Mouse (Mus musculus): ENCODE measurements around the gene Irf4. TPM values are rescaled to one million over a fixed set of nuclear protein-coding genes. Genes with fewer than 3 reads are reported as not detected.

Gene Irf4
- polyA plus RNA-seq (2015; fragmentation: Nextera tagmentation; extraction: Ambion mirVana): 1.6 and 1.7 TPM in 2 replicates

DNA sequence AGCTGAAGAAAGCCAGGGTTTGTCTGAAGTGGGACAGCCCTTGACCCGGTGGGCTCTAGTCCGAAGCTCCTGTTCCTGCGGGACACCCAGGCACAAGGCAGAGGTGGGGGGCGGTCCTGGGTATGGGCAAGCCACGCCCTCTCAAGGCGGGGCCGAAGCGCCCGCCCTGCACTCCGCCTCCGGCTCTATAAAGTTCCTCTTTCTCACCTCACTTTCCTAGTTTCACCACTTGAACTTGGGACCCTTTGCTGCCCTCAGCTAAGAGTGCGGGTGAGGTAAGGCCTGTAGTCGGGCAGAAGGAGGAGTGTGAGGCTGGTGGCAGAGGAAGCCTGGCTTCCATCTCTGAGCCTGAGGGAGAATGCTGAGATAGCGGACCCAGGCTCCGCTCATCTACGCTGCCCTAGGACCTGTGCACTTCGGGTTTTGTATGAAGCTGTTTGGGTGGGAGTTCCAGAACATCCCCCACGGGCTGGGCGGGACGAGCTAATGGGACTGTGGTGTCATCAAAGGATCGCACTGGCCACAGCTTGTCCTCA lies at the start of gene Irf4:
Gene Irf4 (plus strand): TSS at position 206 of the 536 bp plus-strand sequence.
- DNase-seq (ENCODE audit: low spot score): peak; percentile 73

DNA sequence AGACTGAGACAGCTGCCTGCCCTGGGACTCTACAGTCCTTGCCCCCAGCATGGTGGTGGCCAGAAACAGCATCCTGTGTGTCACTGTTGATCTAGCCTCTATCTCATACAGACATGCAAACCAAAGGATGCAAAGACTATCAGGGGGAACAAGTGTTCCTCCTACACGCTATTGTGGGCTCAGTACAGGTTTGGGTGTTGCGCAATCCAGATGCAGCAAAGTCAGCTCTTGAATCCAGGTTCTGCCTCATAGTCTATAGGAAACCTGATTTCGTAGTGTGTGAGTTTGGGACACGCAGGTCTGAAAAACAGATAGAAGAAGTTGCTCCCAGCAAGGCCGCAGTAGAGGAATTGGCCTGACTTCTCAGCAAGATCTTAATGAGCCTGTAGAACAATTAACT lies 46.3 kb upstream of the Irf4 start:
- no peak for DNase-seq (ENCODE audit: low spot score)

DNA sequence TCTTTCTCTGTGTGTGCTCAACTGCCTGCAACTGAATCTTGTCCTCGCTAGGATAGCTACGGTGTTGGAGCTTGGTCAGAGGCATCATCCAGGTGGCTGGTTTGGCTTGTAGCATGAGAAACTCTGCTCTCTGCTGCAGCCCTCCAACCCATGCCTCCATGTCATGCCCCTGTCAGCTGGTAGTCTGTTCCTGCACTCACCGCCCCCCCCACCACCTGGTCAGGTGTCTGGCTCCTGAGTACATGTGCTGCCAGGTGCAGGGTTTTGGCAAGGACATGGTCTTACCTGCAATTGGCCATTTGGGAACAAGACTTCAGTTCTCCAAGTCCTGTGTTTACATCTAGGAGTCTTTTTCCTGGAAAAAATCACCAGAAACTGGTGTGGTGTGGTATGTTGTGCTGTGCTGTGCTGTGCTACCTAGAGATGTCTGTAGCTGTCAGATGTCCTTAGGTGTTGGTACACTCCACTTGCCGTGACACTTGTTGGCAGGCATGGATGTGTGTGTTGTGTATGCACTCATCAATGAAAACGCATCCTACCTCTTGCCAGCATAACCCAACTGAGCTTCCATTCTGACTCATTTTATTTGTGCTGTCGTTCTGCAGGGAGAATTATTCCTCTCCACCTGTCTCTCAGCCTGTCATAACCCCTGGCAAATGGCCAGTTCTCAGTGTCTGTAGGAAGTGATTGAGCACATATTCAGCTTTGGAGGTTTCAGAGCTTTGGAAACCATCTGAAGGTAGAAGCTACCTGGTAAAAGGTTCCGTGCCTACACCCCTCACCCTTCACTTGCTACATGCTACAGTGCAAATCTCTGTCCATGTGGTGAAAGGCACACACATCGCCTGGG lies 44.6 kb upstream of the Irf4 start:
- DNase-seq (ENCODE audit: low spot score): no peak

DNA sequence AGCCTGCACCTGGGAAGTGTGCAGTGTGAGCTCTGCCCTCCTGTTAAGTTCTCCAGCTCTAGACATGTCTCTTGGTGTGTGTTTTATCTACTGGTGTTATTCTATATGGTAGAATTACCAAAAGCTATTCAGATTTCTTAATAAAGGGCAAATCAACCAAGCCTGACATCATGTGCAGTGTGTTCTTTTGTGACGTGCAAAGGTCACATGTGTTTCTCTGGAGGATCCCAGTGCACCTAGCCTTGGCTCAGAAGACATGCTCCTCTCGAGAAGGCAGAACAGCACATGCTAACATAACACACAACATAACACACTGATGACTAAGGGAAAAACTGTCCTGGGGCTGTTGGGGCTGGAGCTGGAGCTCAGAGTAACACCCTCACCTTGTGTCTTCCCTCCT lies 38.0 kb upstream of the Irf4 start:
- no peak for DNase-seq (ENCODE audit: low spot score)

DNA sequence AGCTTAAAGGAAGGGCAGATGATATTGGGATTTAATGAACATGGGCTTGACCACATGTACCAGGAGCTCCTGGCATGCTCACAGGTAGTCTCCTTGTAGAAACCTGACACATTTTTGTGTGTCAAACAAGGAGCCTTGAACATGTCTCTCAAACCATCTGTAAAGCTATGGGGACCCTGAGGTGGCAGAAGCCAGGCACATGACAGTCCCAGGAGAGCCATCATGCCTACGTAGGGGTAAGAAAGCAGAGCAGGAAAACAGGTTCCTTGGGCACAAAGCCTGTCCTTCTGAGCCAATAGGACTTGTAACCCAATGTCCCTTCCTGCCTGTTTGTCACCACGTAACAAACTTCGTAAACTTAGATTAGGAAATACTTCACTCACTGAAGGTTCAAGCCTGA lies 37.3 kb upstream of the Irf4 start:
- DNase-seq (ENCODE audit: low spot score): no peak

DNA sequence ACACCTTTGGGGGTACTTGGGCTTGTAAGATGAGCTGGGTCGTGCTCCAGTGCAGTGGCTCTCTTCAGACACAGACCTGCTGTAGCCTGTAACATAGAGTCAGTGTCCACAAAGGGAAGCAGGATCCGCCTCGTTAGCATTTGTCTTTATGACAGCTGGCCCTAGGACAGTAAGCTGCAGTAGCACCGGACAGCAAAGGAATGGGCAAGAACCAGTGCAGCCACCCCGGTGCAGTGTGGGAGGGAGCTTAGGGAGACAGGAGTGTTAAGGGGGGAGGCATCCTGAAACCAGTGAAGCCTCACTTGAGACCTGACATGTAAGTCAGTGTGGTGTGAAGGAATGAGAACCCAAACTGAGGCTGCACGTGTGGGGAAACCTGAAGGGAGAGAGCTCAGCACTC lies 36.7 kb upstream of the Irf4 start:
- no peak for DNase-seq (ENCODE audit: low spot score)

DNA sequence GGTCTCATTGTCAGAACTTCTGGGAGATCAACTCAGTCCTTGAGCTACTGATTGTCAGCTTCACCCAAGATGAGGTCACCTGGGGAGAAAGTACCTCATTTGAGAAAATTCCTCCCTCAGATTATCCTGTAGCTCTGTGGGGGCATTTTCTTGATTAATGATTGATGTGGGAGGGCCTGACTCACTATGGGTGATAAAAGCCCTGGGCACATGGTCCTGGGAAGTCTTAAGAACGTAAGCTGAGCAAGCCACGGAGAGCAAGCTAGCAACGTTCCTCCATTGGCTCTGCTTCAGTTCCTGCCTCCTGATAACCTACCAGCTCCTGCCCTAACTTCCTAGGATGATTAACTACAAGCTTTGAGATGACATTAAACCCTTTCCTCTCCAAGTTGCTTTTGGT lies 35.4 kb upstream of the Irf4 start:
- DNase-seq (ENCODE audit: low spot score): no peak

DNA sequence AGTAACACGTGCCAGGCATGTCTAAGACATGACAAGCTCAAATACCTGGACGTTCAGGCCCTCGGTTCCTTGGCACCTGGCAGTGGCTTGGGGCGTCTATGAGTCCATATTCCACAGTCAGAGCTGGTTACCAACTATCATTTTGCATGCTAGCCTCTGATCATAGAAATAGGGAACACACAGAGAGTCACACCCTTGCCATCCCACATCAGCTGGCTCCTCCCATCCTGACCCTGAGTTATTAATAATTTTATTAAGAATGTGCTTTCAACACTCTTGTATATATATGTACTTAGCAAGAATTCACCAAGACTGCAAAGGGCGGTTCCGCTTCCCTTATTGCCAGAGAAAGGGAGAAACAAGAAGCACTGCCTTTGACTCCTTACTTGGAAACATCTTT lies 34.5 kb upstream of the Irf4 start:
- DNase-seq (ENCODE audit: low spot score): no peak

DNA sequence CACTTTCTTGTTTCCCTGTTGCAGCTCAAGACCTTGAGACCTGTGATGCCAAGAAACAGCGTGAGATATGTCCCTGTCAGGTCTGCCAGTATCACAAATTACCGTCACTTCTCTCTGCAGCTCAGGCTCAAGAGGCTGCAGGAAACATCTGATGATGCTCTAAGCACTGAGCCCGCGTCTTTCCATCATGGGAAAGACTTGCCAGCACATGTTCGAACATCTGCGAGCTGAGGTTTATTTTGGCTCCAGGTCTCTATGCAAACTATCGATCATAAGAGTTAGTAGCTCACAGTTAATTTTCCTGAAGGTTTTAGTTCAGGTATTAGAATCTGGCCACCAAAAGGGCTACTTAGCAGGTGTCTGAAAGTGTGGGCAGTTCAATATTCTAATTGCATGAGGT lies 34.0 kb upstream of the Irf4 start:
- DNase-seq (ENCODE audit: low spot score): no peak

DNA sequence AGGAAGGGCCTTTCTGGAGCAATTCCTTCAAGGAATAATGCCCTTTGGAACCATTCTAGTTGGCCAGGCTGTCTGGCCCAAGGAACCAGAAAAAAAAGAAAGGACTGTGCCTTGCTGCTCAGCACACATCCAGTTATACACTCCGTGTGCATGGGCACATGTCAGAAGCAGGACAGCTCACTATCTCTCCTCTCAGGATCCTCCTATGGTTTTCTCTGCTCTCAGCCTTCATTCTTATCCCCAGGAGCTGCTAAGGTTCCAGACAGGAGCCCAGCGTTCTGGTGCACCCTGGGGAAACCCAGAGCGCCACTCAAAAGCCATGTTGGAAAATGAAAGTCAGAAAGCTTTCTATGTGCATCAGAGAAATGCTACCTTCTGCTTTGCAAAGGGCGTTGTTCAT lies 33.5 kb upstream of the Irf4 start:
- DNase-seq (ENCODE audit: low spot score): no peak

DNA sequence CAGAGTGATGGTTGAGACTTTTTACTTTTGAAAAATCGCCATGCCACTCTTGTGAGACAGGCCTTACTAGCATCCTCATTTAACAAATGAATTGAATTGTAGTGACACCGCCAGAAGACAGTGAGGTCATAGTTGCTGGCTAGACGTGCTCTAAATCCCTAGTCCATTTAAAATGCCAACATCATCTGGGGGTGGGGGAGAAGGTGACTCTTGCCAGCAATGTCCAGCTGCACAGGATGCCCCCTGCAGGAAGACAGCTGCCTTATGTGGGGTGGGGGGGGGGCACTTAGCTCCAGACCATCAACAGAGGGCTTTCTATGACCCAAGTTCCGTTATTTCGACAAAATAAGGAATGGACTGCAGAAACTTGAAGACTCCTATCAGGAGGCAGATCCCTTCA lies 32.4 kb upstream of the Irf4 start:
- no peak for DNase-seq (ENCODE audit: low spot score)

DNA sequence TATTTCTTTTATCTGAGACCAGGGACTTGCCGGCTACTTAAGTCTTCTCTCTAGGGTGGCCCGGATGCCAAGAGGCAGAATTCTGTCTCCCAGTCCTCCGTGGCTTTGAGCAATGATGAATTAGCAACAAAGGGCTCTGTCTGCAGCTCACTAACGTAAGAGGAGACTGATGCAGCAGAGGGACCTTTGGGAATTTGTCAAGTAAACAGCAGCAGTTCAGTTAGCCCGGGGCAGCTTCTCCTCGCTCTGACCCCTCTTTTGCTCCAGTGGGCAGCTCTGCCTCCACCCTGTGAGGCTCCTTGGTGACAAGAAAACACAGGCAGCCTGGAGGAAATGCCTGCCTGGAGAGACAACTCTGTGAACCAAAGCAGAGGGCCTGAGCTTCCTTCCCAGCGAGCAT lies 26.4 kb upstream of the Irf4 start:
- DNase-seq (ENCODE audit: low spot score): no peak

DNA sequence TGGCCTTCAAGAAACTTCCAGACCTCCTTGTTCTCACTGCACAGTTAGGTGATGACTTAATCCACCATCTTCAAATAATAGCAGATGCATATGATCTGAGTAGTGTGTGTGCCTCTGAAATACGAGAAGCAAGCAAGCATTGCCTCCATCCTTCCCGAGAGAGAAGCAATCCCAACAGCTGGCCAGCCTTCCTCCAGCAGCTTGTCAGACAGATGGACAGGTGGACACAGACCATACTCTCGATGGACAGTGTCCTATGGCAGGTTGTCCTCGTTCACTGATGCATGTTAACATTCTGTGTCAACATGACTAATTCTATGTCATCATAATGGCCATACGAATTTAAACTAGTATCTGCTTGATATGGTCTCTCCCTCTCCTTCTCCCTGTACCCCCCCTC lies 25.8 kb upstream of the Irf4 start:
- no peak for DNase-seq (ENCODE audit: low spot score)

DNA sequence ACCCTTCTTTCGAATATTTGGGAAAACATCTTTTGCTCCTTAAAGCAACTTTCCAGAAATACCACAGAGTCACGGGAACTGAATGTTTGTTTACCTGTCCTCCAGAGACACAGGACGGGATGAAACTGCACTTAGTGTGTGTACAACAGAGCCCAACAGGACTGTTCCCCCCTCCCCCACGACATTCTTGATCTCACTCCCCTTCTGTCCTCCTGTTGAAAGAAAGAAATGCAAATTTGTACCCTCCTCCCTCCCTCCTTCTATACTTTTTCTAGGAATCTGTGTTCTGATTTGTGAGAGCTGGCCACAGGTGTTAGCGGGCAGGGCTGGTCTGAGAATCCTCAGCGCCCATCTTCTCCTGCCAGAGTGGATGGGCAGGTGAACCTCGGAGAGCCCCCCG lies 25.2 kb upstream of the Irf4 start:
- no peak for DNase-seq (ENCODE audit: low spot score)

DNA sequence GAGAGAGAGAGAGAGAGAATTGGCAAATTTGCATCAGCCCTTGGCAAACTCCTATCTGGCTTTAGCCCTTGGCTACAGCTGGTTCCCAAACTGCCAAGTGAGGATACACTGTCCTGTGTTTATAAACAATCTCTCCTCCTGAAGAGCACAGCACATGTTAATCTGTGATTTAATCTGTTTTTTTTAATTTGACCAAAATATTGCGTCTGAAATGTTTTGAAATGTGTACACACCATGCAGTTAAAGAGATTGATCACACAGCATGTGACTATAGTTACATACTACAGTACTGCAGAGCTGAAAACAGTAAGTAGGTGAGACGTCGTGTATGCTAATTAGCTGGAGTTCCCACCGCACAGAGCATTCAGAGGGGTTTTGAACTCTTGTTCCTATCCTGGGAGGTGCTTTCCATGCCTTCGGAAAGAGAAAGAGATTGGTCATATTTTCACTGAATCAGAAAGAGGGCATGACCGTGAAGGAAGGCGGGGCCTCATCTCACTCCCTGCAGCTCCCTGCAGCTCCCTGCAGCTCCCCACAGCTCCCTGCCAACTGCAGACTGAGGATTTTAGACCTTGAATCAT lies 24.2 kb upstream of the Irf4 start:
- DNase-seq (ENCODE audit: low spot score): no peak

DNA sequence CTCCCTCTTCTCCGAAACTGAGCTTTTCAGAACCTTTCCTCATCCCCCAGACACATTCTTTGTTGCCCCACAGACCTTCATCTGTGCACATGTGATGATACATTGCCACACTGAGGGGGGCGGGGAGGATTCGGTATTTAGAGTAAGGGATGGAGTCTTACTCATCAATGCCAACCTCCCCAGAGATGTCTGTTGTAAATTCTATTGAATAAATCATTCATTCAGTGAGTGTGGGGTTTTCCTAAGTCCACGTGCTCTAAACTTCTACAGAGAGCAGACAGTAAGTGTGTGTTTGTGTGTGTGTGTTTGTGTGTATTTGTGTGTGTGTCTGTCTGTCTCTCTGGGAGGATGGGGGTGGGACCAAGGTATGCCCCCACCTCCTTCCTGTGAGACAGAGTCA lies 22.1 kb upstream of the Irf4 start:
- DNase-seq (ENCODE audit: low spot score): no peak

DNA sequence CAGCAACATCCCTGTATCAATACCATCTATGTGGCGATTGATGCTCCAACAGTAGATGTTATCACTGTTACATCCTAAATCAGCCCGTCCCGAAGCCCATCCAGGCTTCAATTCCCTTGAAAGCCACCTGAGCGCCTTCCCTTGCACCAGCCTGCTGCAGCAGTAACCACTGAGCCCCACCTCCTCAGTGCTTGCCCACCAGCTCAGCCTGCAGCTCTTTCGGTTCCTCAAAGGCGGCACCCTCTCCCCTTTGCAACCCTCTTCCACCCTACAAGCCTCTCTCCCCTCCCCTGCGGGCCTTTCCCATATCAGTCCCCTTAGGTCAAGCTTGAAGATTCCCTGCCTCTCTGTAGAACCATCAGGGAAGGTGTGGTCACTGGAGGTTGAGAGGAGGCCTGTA lies 20.9 kb upstream of the Irf4 start:
- DNase-seq (ENCODE audit: low spot score): no peak

DNA sequence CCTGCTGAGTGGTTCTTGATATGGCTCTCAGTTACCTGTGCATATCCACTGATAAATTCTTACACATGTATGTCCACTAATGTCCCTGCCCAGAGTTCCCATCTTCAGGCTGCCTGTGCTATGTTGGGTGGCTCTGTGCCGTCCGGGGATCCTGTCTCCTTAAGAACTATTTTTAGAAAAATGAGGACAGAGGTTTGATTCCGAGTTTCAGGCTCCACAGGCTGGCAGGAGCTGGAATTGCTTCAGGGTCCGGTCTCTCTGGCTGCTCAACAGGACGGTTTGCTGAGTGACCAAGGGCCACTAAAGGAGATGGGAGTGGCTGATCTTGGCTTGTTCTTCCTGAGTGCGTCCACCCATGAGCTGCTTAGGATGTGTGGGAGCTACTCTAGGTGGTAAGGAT lies 19.8 kb upstream of the Irf4 start:
- DNase-seq (ENCODE audit: low spot score): no peak

DNA sequence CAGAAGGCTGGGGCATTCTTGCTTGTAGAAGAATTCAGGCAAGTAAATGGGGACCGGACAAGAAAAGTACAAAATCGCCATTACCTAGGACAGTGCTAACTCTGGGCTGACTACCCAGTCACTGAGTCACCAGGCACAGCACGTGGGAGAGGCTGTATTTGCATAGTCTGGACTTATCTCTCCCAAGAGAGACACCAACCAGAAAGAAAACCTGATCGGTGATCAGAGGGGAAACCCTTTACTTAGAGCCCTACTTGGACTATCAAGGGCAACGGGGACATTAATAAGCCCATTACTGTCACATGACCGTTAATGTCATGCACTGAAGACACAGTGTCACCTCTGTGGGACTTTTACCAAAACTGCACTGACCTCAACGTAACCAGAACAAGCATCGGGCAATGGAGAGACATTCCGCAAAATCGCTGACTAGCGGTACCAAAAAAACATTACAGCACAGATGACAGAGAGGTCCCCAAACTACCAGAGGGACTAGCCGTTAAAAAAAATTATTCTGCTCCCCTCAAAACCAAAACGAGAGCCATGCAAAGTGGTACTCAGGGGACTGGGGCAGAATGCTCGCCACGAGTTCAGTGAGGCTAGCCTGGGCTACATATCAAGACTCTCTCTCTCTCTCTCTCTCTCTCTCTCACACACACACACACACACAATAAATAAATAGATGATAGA lies 18.8 kb upstream of the Irf4 start:
- no peak for DNase-seq (ENCODE audit: low spot score)

DNA sequence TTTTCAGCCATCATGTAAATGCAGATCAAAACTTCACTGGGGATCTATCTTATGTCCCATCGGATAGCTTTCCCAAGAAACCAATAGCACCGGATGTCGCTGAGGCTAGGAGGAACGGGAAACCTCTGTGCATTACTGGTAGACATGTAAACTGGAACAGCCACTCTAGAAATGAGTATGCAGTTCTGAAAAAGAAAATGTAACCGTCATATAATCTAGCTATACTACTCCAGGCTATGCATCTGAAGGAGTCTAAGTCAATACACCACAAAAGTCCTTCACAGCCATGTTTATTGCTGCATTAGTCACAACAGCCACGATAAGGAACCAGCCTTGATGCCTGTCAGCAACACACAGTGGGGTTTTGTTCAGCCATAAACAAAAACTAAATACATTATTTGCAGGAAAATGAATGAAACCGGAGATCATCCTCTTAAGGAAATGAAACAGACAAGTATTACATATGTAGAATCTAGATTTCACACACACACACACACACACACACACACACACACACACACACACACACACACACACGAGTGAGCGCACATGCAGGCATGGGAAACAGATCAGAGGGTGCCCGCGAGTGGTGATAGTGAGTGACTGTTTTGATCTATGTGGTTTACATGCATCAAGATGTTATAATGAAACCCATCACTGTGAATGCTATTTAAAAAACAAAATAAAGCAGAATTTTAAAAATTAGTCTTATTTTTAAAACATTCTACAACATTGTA lies 16.1 kb upstream of the Irf4 start:
- DNase-seq (ENCODE audit: low spot score): peak; percentile 32

DNA sequence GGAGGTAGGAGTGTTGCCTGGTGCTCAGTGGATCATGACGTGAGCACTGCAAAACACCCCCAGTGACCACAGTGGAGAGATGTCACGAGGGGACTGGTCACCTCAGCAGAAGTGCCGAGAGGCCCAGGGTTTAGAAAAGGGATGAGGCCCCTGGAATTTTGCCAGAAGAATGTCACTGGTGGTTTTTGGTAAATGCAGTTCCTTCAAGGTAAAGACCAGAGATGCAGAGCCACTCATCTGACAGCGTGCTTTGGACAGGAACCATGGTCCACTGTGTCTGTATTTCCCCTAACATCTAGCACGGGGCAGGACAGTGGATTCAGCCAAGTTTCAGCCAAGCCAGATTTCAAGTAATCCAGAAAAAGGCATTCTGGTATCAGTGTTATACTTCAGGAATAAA lies 12.3 kb upstream of the Irf4 start:
- DNase-seq (ENCODE audit: low spot score): no peak

DNA sequence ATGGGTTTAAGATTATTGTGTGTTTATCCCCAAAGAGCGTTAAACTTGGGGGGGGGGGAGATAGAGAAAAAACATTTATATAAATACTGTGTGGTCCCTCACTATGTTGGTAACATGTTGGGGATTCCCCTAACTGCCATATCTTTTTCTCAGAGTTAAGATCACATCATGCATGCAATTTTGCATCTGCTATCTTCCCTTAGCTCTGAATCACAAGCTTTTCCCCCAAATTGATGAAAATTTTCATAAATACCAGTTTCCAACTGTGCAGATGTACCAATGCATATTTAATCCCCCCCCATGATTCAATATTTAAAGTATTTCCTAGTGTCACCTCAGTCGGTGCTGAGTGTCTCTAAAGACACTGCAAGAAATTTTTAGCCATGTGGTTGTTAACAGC lies 11.8 kb upstream of the Irf4 start:
- DNase-seq (ENCODE audit: low spot score): no peak

Data from thymus, postnatal 0 days (tissue).